Mouse (Mus musculus) midbrain, embryonic 16.5 days (tissue): ENCODE data around the gene Obsl1. TPM values are rescaled to one million over a fixed set of nuclear protein-coding genes. Genes with fewer than 3 reads are reported as not detected.

Experiments used
- ATAC-seq: fragments of 200-750 bp; cut with Nextera tagmentation; 2 replicates; pipeline ENCODE4 v1.8.0; 2017; ENCODE audit warnings: moderate TSS enrichment
- H3K27ac ChIP-seq: fragments of 300-500 bp; sonication (generic); 2 replicates; pipeline ENCODE4 v1.5.1; 2014; ENCODE audit warnings: mild to moderate bottlenecking, low read length, mixed read lengths
- H3K27me3 ChIP-seq: fragments of 300-500 bp; sonication (generic); 2 replicates; pipeline ENCODE4 v1.6.1; 2014; ENCODE audit warnings: low read depth, low read length, mixed read lengths; ENCODE audit not compliant: control insufficient read depth, insufficient read depth
- H3K36me3 ChIP-seq: fragments of 300-500 bp; sonication (generic); 2 replicates; pipeline ENCODE4 v1.6.1; 2014; ENCODE audit warnings: mild to moderate bottlenecking, low read length, moderate library complexity, mixed read lengths; ENCODE audit not compliant: control insufficient read depth, insufficient read depth
- H3K4me1 ChIP-seq: fragments of 300-500 bp; sonication (generic); 2 replicates; pipeline ENCODE4 v1.6.1; 2014; ENCODE audit warnings: mild to moderate bottlenecking, low read length, mixed read lengths; ENCODE audit not compliant: control insufficient read depth, insufficient read depth
- H3K4me2 ChIP-seq: fragments of 300-500 bp; sonication (generic); 2 replicates; pipeline ENCODE4 v1.6.1; 2014; ENCODE audit warnings: mild to moderate bottlenecking, low read length, mixed read lengths
- H3K4me3 ChIP-seq: fragments of 300-500 bp; sonication (generic); 2 replicates; pipeline ENCODE4 v1.5.1; 2014; ENCODE audit warnings: low read depth, mild to moderate bottlenecking, low read length, moderate library complexity, mixed read lengths
- H3K9ac ChIP-seq: fragments of 300-500 bp; sonication (generic); 2 replicates; pipeline ENCODE4 v1.6.1; 2014; ENCODE audit warnings: low read depth, low read length, mixed read lengths
- H3K9me3 ChIP-seq: fragments of 300-500 bp; sonication (generic); replicated peaks from 2 replicates; pipeline ENCODE4 v1.6.1; 2014; ENCODE audit warnings: mild to moderate bottlenecking, low read length, mixed read lengths; ENCODE audit not compliant: control insufficient read depth, poor library complexity, severe bottlenecking
- WGBS: fragments of 180-500 bp; shearing (Covaris S2); extraction: QIAGEN DNeasy Blood & Tissue Kit; methylation state at CpG from one replicate; pipeline ENCODE4 v1.1.7; 2014; 5-methylcytosine and 5-hydroxymethylcytosine counted together
- polyA plus RNA-seq: library from polyadenylated mRNA; unstranded; fragments of >200 nt; fragmentation: Nextera tagmentation; extraction: Ambion mirVana; gene quantifications from 2 replicates; pipeline ENCODE4 v1.2.1, GENCODE M21; 2015

The Obsl1 gene
- polyA plus RNA-seq, 1 experiment from 2014 or later, result 23.1 TPM

DNA sequence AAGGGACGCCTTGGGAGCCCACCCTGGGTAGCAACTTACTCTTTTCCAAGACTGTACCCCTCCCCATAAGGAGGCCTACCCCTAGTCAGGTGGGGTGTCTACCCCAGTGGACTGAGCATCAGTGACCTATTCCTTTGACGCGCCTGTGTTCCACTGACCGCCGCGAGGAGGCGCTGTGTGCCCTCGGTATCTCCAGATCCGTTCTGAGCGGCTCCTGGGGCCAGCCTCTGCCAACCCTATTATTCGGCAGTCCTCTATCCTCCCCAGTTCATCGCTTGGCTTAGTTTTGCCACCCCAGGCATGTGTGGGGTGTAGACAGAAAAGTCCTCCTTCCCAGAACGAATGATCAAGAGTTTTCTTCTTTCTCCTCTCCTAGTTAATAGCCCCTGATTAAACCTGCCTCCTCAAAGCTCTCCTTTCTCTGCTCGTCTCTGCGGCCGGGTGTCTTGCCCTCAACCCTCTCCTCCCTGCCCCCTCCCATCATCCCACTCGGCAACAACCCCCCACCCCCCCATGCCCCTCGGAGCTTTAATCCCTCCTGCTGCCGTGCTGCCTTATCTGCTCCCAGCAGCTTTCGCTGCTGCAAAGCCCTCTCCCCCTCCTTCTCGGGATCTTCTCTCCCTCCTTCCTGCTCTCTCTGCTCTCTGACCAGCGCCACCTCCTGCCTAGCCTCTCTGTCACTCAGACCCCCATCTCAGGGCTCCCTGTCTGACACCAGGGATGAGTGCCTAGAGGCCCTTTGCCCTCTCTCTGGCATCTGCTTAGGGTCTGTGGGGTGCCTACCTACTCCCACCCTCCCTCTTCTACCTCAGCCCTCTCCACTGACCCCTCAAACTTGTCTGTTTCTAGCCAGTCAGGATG, 60.3 kb downstream of the Obsl1 start:
- Histone ChIP-seq H3K4me3 (peak overlapping the region; percentile 16; the same call in 1 of the 2 replicates), H3K9ac (peak overlapping the region; percentile 30; the same call in 1 of the 2 replicates), H3K4me1 (peaks cover 76% of the 10 kb centered on the region), H3K27ac (peak overlapping the region; percentile 81), H3K27me3 (no peaks in the 10 kb centered on the region; the same call in 1 of the 2 replicates), H3K4me2 (peak overlapping the region; percentile 40), H3K9me3 (no peaks in the 10 kb centered on the region), H3K36me3 (no peaks in the 10 kb centered on the region)
- peak; percentile 20 for ATAC-seq
- WGBS, result under 1% methylated on average over 22 of the region's 22 CpGs

DNA sequence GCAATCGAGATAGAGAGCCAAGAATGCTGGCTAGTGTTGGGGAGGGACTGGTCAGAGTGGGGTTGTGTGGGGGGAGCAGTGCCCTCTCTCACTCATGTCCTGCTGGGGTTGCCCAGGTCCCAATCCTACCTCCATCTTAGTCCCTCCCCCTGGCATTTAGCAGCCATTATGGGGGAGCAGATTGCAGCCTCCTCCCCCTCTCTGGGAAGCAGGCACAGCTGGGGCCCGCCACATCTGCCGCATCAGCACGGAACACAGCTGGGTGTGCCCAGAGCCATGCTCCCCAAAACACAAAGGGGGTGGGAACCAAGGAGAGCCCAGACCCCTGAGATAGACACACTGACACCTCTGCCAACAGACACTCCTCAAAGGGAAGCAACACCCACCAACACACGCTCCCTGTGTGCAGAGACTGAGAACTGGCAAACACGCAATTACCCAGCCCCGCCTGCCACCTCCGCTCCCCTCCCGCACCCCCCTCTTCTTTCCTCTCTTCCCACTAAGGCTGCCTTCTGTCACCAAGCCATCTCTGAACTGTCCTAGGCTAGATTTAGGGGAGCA, 61.0 kb downstream of the Obsl1 start:
- H3K4me2 ChIP-seq, result peak overlapping the region; percentile 40
- peaks cover 71% of the 10 kb centered on the region for H3K4me1 ChIP-seq
- H3K27me3 ChIP-seq, result no peaks in the 10 kb centered on the region; the same call in 1 of the 2 replicates
- WGBS, result 7% methylated on average over 9 of the region's 9 CpGs
- H3K9me3 ChIP-seq, result no peaks in the 10 kb centered on the region
- H3K9ac ChIP-seq, result peak overlapping the region; percentile 32
- peak overlapping the region; percentile 81 for H3K27ac ChIP-seq
- H3K4me3 ChIP-seq, result peak overlapping the region; percentile 16; the same call in 1 of the 2 replicates
- no peaks in the 10 kb centered on the region for H3K36me3 ChIP-seq
- peak; percentile 8; the same call in 1 of the 2 replicates for ATAC-seq

DNA sequence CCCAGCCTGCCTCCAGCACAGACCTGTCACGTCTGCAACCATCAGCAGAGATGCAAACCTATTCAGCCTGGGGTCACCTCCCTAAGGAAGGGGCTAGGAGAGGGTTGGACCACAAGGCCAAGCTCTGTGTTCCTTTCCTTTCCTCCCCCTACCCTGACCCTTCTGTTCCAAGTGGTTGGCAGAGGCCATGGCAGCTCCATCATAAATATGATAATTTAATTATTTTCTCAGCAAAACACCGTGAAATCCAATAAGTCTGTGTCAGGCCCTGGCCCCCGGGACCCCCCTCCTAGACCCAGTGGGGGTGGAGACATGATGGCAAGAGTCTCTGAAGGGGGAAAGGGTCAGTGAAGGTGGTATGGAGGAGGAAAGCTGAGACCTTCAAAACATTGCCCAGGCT, 62.0 kb downstream of the Obsl1 start:
- no peaks in the 10 kb centered on the region for H3K36me3 ChIP-seq
- H3K9me3 ChIP-seq, result no peaks in the 10 kb centered on the region
- ATAC-seq, result no peak
- WGBS, result 16% methylated on average over 3 of the region's 3 CpGs
- H3K9ac ChIP-seq, result peak overlapping the region; percentile 45; the same call in 1 of the 2 replicates
- H3K4me2 ChIP-seq, result peak overlapping the region; percentile 40
- H3K4me1 ChIP-seq, result peaks cover 61% of the 10 kb centered on the region
- H3K4me3 ChIP-seq, result no peak overlapping the region
- peak overlapping the region; percentile 81 for H3K27ac ChIP-seq
- H3K27me3 ChIP-seq, result no peaks in the 10 kb centered on the region; the same call in 1 of the 2 replicates

DNA sequence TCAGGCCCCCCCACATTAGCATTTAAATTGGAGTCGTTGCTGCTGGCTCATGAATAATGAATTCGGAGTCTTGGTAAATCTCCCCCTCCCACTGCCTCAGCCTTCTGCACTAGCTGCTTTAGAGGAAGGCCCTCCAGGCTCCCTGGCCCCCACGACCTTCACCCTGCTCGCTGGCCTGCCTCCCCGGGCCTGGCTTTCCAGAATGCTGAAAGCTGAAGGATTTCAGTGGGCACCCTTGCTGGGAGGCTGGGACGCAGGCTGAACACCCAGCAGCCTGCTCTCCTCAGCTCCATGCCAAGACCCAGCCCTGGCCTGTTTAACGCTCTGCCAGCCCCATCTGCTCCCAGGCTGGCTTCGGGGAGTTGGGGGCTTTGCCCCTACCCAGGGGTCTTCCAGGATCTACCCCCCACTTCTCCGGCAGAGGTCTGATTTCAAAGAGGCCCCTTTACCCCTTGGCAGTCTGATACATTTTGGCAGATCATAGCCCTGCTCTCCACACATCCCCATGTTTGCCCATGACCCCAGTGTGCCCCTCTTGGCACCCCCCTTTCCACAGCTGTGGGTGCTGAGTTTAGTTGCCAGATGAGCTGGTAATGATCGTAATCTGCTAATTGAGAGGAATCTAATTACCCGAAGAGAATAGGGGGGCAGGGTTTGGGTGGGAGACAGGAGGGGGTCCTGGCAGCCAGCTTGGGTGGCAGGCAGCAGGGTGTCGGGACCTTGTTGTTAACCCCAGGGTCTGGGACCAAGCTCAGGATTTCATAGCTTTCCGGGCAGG, 62.8 kb downstream of the Obsl1 start:
- Histone ChIP-seq H3K27ac (peak overlapping the region; percentile 81), H3K9ac (peak overlapping the region; percentile 45), H3K4me1 (peaks cover 54% of the 10 kb centered on the region), H3K36me3 (no peaks in the 10 kb centered on the region), H3K4me2 (peak overlapping the region; percentile 20; the same call in 1 of the 2 replicates), H3K27me3 (no peaks in the 10 kb centered on the region), H3K9me3 (no peaks in the 10 kb centered on the region), H3K4me3 (no peak overlapping the region)
- WGBS, result 14% methylated on average over 13 of the region's 13 CpGs
- 0 out of 2 replicates have a peak, but pooled peaks have one; percentile 10 for ATAC-seq

DNA sequence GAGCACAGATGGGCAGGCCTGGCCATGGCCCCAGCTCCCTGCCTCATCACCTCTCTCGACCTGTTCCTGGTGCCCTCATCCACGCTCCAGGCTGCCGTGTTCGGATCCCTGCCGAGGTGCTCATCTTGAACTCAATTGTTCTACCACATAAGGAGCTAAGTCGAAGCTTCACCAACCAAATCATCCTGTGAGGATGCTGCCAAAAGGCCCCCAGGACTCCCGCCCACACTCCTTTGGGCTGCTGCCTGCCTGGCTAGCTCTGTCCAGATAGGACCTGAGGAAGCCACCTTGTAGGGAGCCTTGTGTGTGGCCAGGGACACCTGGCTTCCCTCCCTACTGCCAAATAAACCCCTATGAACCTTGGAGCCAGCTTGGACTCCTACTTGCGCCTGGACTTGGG, 63.4 kb downstream of the Obsl1 start:
- no peak for ATAC-seq
- Histone ChIP-seq H3K4me1 (peaks cover 49% of the 10 kb centered on the region), H3K27ac (peak overlapping the region; percentile 81), H3K9me3 (no peaks in the 10 kb centered on the region), H3K9ac (no peak overlapping the region; the same call in 1 of the 2 replicates), H3K4me2 (no peak overlapping the region), H3K27me3 (no peaks in the 10 kb centered on the region), H3K4me3 (no peak overlapping the region), H3K36me3 (no peaks in the 10 kb centered on the region)
- WGBS, result 13% methylated on average over 8 of the region's 8 CpGs

DNA sequence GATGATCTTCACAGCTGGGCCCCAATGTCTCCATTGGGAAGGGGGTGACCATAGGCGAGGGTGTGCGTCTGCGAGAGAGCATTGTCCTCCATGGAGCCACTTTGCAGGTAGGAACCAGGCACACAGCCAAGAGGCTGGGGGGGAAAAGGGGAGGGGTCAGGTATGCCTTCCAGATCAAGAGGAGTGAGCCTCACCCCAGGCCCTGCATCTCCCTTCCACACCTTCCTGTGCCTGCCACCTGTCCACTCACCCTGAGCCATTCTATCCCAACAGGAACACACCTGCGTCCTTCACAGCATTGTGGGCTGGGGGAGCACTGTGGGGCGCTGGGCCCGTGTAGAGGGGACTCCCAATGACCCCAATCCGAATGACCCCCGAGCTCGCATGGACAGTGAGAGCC, 64.1 kb downstream of the Obsl1 start:
- Histone ChIP-seq H3K9me3 (no peaks in the 10 kb centered on the region), H3K36me3 (no peaks in the 10 kb centered on the region), H3K4me1 (peaks cover 43% of the 10 kb centered on the region), H3K27ac (peak overlapping the region; percentile 81), H3K27me3 (no peaks in the 10 kb centered on the region), H3K4me2 (no peak overlapping the region), H3K9ac (no peak overlapping the region), H3K4me3 (no peak overlapping the region)
- no peak for ATAC-seq
- WGBS, result 80% methylated on average over 9 of the region's 9 CpGs

DNA sequence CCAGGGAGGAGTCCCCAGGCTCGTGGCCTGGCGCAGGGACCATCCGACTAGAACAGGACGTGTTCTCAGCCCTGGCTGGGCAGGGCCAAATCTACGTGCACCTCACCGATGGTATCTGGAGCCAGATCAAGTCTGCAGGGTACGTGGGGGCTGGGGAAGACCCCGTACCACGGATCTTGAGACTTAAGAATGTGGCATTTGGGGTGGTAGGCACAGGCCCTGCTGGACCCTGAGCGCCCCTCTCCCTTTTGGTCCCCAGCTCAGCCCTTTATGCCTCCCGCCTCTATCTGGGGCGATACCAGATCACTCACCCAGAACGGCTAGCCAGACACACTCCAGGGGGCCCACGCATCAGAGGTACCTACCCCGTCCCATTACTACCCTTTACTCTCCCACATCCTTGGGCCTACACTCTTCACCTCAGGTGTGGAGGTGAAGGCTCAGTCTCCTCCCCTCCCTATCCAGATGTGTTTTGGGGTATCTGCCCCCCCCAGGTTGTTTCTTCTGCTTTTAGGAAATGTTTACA, 64.7 kb downstream of the Obsl1 start:
- ATAC-seq, result no peak
- H3K27me3 ChIP-seq, result no peaks in the 10 kb centered on the region
- H3K4me2 ChIP-seq, result no peak overlapping the region
- peaks cover 41% of the 10 kb centered on the region for H3K4me1 ChIP-seq
- no peaks in the 10 kb centered on the region for H3K36me3 ChIP-seq
- H3K4me3 ChIP-seq, result no peak overlapping the region
- no peak overlapping the region for H3K27ac ChIP-seq
- 80% methylated on average over 15 of the region's 15 CpGs for WGBS
- H3K9ac ChIP-seq, result no peak overlapping the region
- H3K9me3 ChIP-seq, result no peaks in the 10 kb centered on the region

DNA sequence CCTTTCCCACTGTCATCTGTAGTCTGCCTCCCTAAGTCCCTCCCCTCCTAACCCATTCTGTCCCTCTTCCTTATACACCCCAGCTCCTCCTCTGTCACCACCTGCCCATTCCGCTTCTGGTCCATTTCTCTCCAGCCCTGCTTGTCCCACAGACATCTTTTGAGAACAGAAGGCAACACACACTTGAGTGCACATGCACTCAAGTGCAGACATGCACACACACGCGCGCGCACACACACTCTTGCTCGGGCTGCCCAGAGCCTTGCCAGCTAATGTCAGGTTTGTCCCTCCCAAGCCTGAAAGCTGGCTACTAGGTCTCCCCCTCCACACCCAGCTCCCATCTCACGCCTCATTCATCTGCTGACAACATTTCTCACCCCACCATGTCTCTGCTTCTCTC, 65.6 kb downstream of the Obsl1 start:
- Histone ChIP-seq H3K4me2 (no peak overlapping the region), H3K36me3 (no peaks in the 10 kb centered on the region), H3K4me1 (peaks cover 36% of the 10 kb centered on the region), H3K9me3 (no peaks in the 10 kb centered on the region), H3K4me3 (no peak overlapping the region), H3K27me3 (no peaks in the 10 kb centered on the region), H3K27ac (no peak overlapping the region), H3K9ac (no peak overlapping the region)
- ATAC-seq, result no peak
- 95% methylated on average over 7 of the region's 7 CpGs for WGBS
